Mouse (Mus musculus) ES-Bruce4 (cell line): ENCODE data around the gene Gm10277. TPM values are rescaled to one million over a fixed set of nuclear protein-coding genes. Genes with fewer than 3 reads are reported as not detected.
"Not testable (repeated sequence)": the region's sequence is repeated elsewhere in the genome, so short reads cannot be mapped to it uniquely, and the experiment has no call there.

Experiments
- H3K27ac ChIP-seq: 2 replicates; pipeline ENCODE4 v1.5.1; 2012; ENCODE audit warnings: low read length, inconsistent platforms; ENCODE audit not compliant: insufficient read depth
- H3K27me3 ChIP-seq: 2 replicates; pipeline ENCODE4 v1.6.1; 2012; ENCODE audit warnings: mild to moderate bottlenecking, low read length, inconsistent platforms; ENCODE audit not compliant: control insufficient read depth, poor library complexity, insufficient read depth, severe bottlenecking
- H3K36me3 ChIP-seq: 2 replicates; pipeline ENCODE4 v1.6.1; 2012; ENCODE audit warnings: inconsistent platforms, mild to moderate bottlenecking, low read length, moderate library complexity; ENCODE audit not compliant: control insufficient read depth, poor library complexity, insufficient read depth, severe bottlenecking
- H3K4me1 ChIP-seq: one replicate; pipeline ENCODE4 v1.8.1; 2011; ENCODE audit warnings: low read length; ENCODE audit not compliant: control insufficient read depth, insufficient read depth
- H3K4me3 ChIP-seq: 2 replicates; pipeline ENCODE4 v1.5.1; 2011; ENCODE audit warnings: low read depth, mild to moderate bottlenecking, low read length
- H3K9ac ChIP-seq: 2 replicates; pipeline ENCODE4 v1.6.1; 2012; ENCODE audit warnings: low read depth, mild to moderate bottlenecking, inconsistent platforms; ENCODE audit not compliant: poor library complexity, severe bottlenecking
- H3K9me3 ChIP-seq: replicated peaks from 2 replicates; pipeline ENCODE4 v1.6.1; 2012; ENCODE audit warnings: mild to moderate bottlenecking, low read length, inconsistent platforms; ENCODE audit not compliant: control insufficient read depth, poor library complexity, insufficient read depth, severe bottlenecking
- CTCF ChIP-seq: IDR thresholded peaks from one replicate; pipeline ENCODE4 v1.8.1; 2011; ENCODE audit warnings: low read depth, low read length
- EP300 ChIP-seq: IDR thresholded peaks from 2 replicates; pipeline ENCODE4 v1.6.1; 2011; ENCODE audit warnings: low read depth, low read length; ENCODE audit not compliant: insufficient read depth
- POLR2A ChIP-seq: IDR thresholded peaks from one replicate; pipeline ENCODE4 v1.8.1; 2011; ENCODE audit warnings: low read length; ENCODE audit not compliant: insufficient read depth
- polyA plus RNA-seq: library from polyadenylated mRNA; stranded (reverse); fragments of >200 nt; gene quantifications from 2 replicates; pipeline ENCODE4 v1.2.4, GENCODE M21; 2011; ENCODE audit warnings: low read depth; ENCODE audit not compliant: missing spikeins, insufficient read depth, insufficient read length

The Gm10277 gene
- polyA plus RNA-seq, 1 experiment: not detected

- TF ChIP-seq POLR2A (no peak), CTCF (no peak), EP300 (no peak)
- no peaks in the 10 kb centered on the region for H3K9me3 ChIP-seq
Measured at GRCm38 (mm10) chr11:77752525-77752924, 35.0 kb downstream of the Gm10277 start.

GRCm38 (mm10) chr11:77748996-77749395 lies 38.6 kb downstream of the Gm10277 start:
- Histone ChIP-seq H3K27me3 (no peaks in the 10 kb centered on the region), H3K27ac (no peak overlapping the region), H3K36me3 (no peaks in the 10 kb centered on the region), H3K9me3 (no peaks in the 10 kb centered on the region), H3K9ac (no peak overlapping the region), H3K4me1 (peaks cover 2% of the 10 kb centered on the region), H3K4me3 (no peak overlapping the region)
- no peak for TF ChIP-seq CTCF
- TF ChIP-seq EP300: no peak
- TF ChIP-seq POLR2A: no peak

More at GRCm38 (mm10) chr11:77752525-77752924, 35.0 kb downstream of the Gm10277 start:
- H3K9ac ChIP-seq: no peak overlapping the region
- H3K27me3 ChIP-seq: no peaks in the 10 kb centered on the region
- no peak overlapping the region for H3K4me3 ChIP-seq
- H3K4me1 ChIP-seq: no peaks in the 10 kb centered on the region
- H3K36me3 ChIP-seq: no peaks in the 10 kb centered on the region
- no peak overlapping the region for H3K27ac ChIP-seq

GRCm38 (mm10) chr11:77747103-77747502 lies 40.4 kb downstream of the Gm10277 start:
- H3K9ac ChIP-seq, H3K4me1 ChIP-seq, H3K27me3 ChIP-seq, H3K9me3 ChIP-seq, H3K36me3 ChIP-seq, H3K27ac ChIP-seq, H3K4me3 ChIP-seq: not testable (repeated sequence)

GRCm38 (mm10) chr11:77746652-77747051 lies 40.9 kb downstream of the Gm10277 start:
- no peaks in the 10 kb centered on the region for H3K9me3 ChIP-seq
- no peak overlapping the region for H3K4me3 ChIP-seq
- no peaks in the 10 kb centered on the region for H3K27me3 ChIP-seq
- no peak overlapping the region; the same call in 1 of the 2 replicates for H3K27ac ChIP-seq
- H3K36me3 ChIP-seq: no peaks in the 10 kb centered on the region
- peaks cover 2% of the 10 kb centered on the region for H3K4me1 ChIP-seq
- TF ChIP-seq POLR2A (no peak), CTCF (no peak), EP300 (no peak)
- no peak overlapping the region for H3K9ac ChIP-seq

GRCm38 (mm10) chr11:77743966-77744365 lies 43.6 kb downstream of the Gm10277 start:
- TF ChIP-seq CTCF (peak; percentile 82), EP300 (no peak)
- no peaks in the 10 kb centered on the region for H3K9me3 ChIP-seq
- H3K27me3 ChIP-seq: no peaks in the 10 kb centered on the region
- H3K4me1 ChIP-seq: peaks cover 3% of the 10 kb centered on the region
- H3K4me3 ChIP-seq: no peak overlapping the region
- no peak overlapping the region for H3K27ac ChIP-seq
- no peaks in the 10 kb centered on the region for H3K36me3 ChIP-seq
- H3K9ac ChIP-seq: no peak overlapping the region

GRCm38 (mm10) chr11:77738555-77738954 lies 49.0 kb downstream of the Gm10277 start:
- H3K36me3 ChIP-seq: no peaks in the 10 kb centered on the region
- H3K27ac ChIP-seq: peak overlapping the region; percentile 99
- no peaks in the 10 kb centered on the region for H3K9me3 ChIP-seq
- peaks cover 1% of the 10 kb centered on the region for H3K4me1 ChIP-seq
- no peaks in the 10 kb centered on the region for H3K27me3 ChIP-seq
- TF ChIP-seq EP300 (peak; percentile 96), CTCF (no peak)
- no peak overlapping the region for H3K4me3 ChIP-seq
- H3K9ac ChIP-seq: 0 out of 2 replicates have a peak overlapping the region, but pooled peaks have one; percentile 13
